Mouse (Mus musculus) myocyte (in vitro differentiated cells): ENCODE results near the gene 4933425L06Rik.

Source experiments
- POLR2A ChIP-seq: IDR thresholded peaks from one replicate; pipeline ENCODE4 v1.6.1; 2011; ENCODE audit warnings: low read depth, mild to moderate bottlenecking, control low read depth, moderate library complexity; ENCODE audit not compliant: insufficient read length
- TCF3 ChIP-seq: IDR thresholded peaks from one replicate; pipeline ENCODE4 v1.6.1; 2011; ENCODE audit warnings: low read depth, control low read depth; ENCODE audit not compliant: insufficient read length

GRCm38 (mm10) chr13:105139881-105140280 is 58.0 kb downstream of the 4933425L06Rik start:
- TF ChIP-seq POLR2A: no peak
- TF ChIP-seq TCF3: no peak
